Mouse (Mus musculus) E14TG2a.4 (cell line): Measurements from ENCODE around the gene Blmh.

Source experiments
- CTCF ChIP-seq: conservative IDR thresholded peaks from 2 replicates; pipeline ENCODE4 v1.5.1; 2014; ENCODE audit warnings: low read length
- NANOG ChIP-seq: IDR thresholded peaks from 2 replicates; pipeline ENCODE4 v1.6.1; 2014; ENCODE audit warnings: borderline replicate concordance, low read length, mixed read lengths
- POU5F1 ChIP-seq: IDR thresholded peaks from 2 replicates; pipeline ENCODE4 v1.6.1; 2014; ENCODE audit warnings: low read length, borderline replicate concordance

GRCm38 (mm10) chr11:77021749-77022396 is 97.3 kb downstream of the Blmh start:
- TF ChIP-seq CTCF (no peak), NANOG (no peak), POU5F1 (no peak)
